Mouse (Mus musculus) erythroblast, embryonic 14.5 days (primary cell): ENCODE measurements around the gene Krtap4-1.

Experiments used
- GATA1 ChIP-seq: IDR thresholded peaks from 2 replicates; pipeline ENCODE4 v1.6.1; 2012; ENCODE audit warnings: low read length, inconsistent platforms, mixed read lengths
- TAL1 ChIP-seq: IDR thresholded peaks from 3 replicates; pipeline ENCODE4 v1.6.1; 2012; ENCODE audit warnings: low read length, inconsistent platforms, mixed read lengths

DNA sequence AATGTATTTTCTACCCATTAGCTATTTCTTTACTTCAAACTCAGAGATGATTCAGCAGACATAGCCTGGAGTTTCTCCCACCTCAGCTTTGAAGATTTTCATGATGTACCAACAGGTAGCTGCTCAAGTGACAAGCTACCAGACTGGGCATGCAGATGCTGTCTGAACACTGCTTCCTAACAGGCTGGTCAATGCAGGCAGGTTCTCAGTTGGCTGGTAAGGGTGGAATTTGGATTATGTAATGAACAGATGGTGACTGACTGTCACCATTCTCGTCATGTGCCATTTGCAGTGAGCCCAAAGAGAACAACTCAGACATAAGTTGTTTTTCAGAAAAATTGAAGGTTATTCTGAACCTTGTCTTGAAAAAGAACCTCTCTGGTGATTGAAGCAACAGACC is 18.9 kb downstream of the Krtap4-1 start:
- TF ChIP-seq GATA1 (no peak), TAL1 (no peak)
